Mouse (Mus musculus) heart, embryonic 16.5 days (tissue): ENCODE measurements at regions not wholly inside any gene's neighbourhood (a gene's known extent, or its start where the extent isn't known, plus 50 kb on each side); places are given as distances from the start of the nearest gene placed in this dataset.

Experiments used
- ATAC-seq: fragments of 200-750 bp; cut with Nextera tagmentation; replicated peaks from 2 replicates; pipeline ENCODE4 v1.8.0; 2017; ENCODE audit warnings: moderate number of reproducible peaks; ENCODE audit not compliant: insufficient read depth, low FRiP score; ENCODE audit errors: extremely low read depth
- H3K27ac ChIP-seq: fragments of 300-500 bp; sonication (generic); 2 replicates; pipeline ENCODE4 v1.5.1; 2014; ENCODE audit warnings: mild to moderate bottlenecking, low read length, control low read depth, moderate library complexity
- H3K27me3 ChIP-seq: fragments of 300-500 bp; sonication (generic); 2 replicates; pipeline ENCODE4 v1.6.1; 2014; ENCODE audit warnings: low read length, mixed read lengths; ENCODE audit not compliant: control insufficient read depth, insufficient read depth
- H3K36me3 ChIP-seq: fragments of 300-500 bp; sonication (generic); 2 replicates; pipeline ENCODE4 v1.6.1; 2014; ENCODE audit not compliant: control insufficient read depth, insufficient read depth
- H3K4me1 ChIP-seq: fragments of 300-500 bp; sonication (generic); 2 replicates; pipeline ENCODE4 v1.6.1; 2014; ENCODE audit warnings: low read length, mixed read lengths; ENCODE audit not compliant: control insufficient read depth, insufficient read depth
- H3K4me2 ChIP-seq: fragments of 300-500 bp; sonication (generic); 2 replicates; pipeline ENCODE4 v1.6.1; 2014; ENCODE audit warnings: low read depth, mild to moderate bottlenecking, control low read depth, low read length
- H3K4me3 ChIP-seq: fragments of 300-500 bp; sonication (generic); 2 replicates; pipeline ENCODE4 v1.5.1; 2014; ENCODE audit warnings: mild to moderate bottlenecking, control low read depth, low read length
- H3K9ac ChIP-seq: fragments of 300-500 bp; sonication (generic); 2 replicates; pipeline ENCODE4 v1.6.1; 2014; ENCODE audit warnings: low read length, control low read depth
- H3K9me3 ChIP-seq: fragments of 300-500 bp; sonication (generic); replicated peaks from 2 replicates; pipeline ENCODE4 v1.6.1; 2016; ENCODE audit warnings: low read length; ENCODE audit not compliant: control insufficient read depth
- WGBS: fragments of 180-500 bp; shearing (Covaris S2); extraction: QIAGEN DNeasy Blood & Tissue Kit; methylation state at CpG from one replicate; pipeline ENCODE4 v1.1.7; 2014; 5-methylcytosine and 5-hydroxymethylcytosine counted together

GRCm38 (mm10) chr8:109106971-109107370 lies 386.9 kb upstream of the Pmfbp1 start:
- 63% methylated on average over 9 of the region's 9 CpGs for WGBS

GRCm38 (mm10) chr8:109107762-109108161 lies 386.1 kb upstream of the Pmfbp1 start:
- Histone ChIP-seq H3K27ac (no peak overlapping the region), H3K27me3 (no peaks in the 10 kb centered on the region), H3K4me2 (no peak overlapping the region), H3K36me3 (no peaks in the 10 kb centered on the region), H3K9ac (no peak overlapping the region), H3K4me1 (peaks cover 19% of the 10 kb centered on the region), H3K4me3 (no peak overlapping the region), H3K9me3 (no peaks in the 10 kb centered on the region)
- 51% methylated on average over 12 of the region's 12 CpGs for WGBS
- no peak for ATAC-seq

More at GRCm38 (mm10) chr8:109106971-109107370, 386.9 kb upstream of the Pmfbp1 start:
- no peaks in the 10 kb centered on the region for H3K27me3 ChIP-seq
- no peaks in the 10 kb centered on the region for H3K9me3 ChIP-seq
- H3K4me1 ChIP-seq: peaks cover 19% of the 10 kb centered on the region
- H3K27ac ChIP-seq: no peak overlapping the region
- H3K4me3 ChIP-seq: no peak overlapping the region
- no peak overlapping the region for H3K9ac ChIP-seq
- no peak for ATAC-seq
- H3K36me3 ChIP-seq: no peaks in the 10 kb centered on the region
- no peak overlapping the region for H3K4me2 ChIP-seq

GRCm38 (mm10) chr8:109109390-109109789 lies 384.4 kb upstream of the Pmfbp1 start:
- no peaks in the 10 kb centered on the region for H3K9me3 ChIP-seq
- peaks cover 19% of the 10 kb centered on the region for H3K4me1 ChIP-seq
- no peak for ATAC-seq
- H3K9ac ChIP-seq: no peak overlapping the region
- H3K27ac ChIP-seq: no peak overlapping the region
- no peak overlapping the region for H3K4me2 ChIP-seq
- no peak overlapping the region for H3K4me3 ChIP-seq
- no peaks in the 10 kb centered on the region for H3K36me3 ChIP-seq
- 81% methylated on average over 4 of the region's 4 CpGs for WGBS
- no peaks in the 10 kb centered on the region for H3K27me3 ChIP-seq

- Histone ChIP-seq H3K9me3 (no peaks in the 10 kb centered on the region), H3K4me1 (no peaks in the 10 kb centered on the region), H3K27me3 (no peaks in the 10 kb centered on the region), H3K4me2 (no peak overlapping the region), H3K4me3 (no peak overlapping the region), H3K27ac (no peak overlapping the region), H3K9ac (no peak overlapping the region), H3K36me3 (no peaks in the 10 kb centered on the region)
- no peak for ATAC-seq
- 58% methylated on average over 6 of the region's 6 CpGs for WGBS
Observed at GRCm38 (mm10) chr8:109121776-109122175, 372.1 kb upstream of the Pmfbp1 start.

GRCm38 (mm10) chr8:109142495-109143158 lies 351.2 kb upstream of the Pmfbp1 start:
- no peak overlapping the region for H3K4me3 ChIP-seq
- no peak overlapping the region for H3K4me2 ChIP-seq
- no peaks in the 10 kb centered on the region for H3K4me1 ChIP-seq
- H3K36me3 ChIP-seq: no peaks in the 10 kb centered on the region
- H3K9ac ChIP-seq: no peak overlapping the region
- H3K27ac ChIP-seq: no peak overlapping the region
- ATAC-seq: no peak
- H3K27me3 ChIP-seq: no peaks in the 10 kb centered on the region
- WGBS: 75% methylated on average over 8 of the region's 8 CpGs
- no peaks in the 10 kb centered on the region for H3K9me3 ChIP-seq

GRCm38 (mm10) chr8:109151711-109152110 lies 342.1 kb upstream of the Pmfbp1 start:
- Histone ChIP-seq H3K9ac (no peak overlapping the region), H3K4me1 (no peaks in the 10 kb centered on the region), H3K27ac (no peak overlapping the region), H3K4me2 (no peak overlapping the region), H3K9me3 (peaks cover 10% of the 10 kb centered on the region), H3K4me3 (no peak overlapping the region), H3K36me3 (no peaks in the 10 kb centered on the region; the same call in 1 of the 2 replicates), H3K27me3 (no peaks in the 10 kb centered on the region)
- ATAC-seq: no peak
- 50% methylated on average over 4 of the region's 4 CpGs for WGBS

- Histone ChIP-seq H3K4me2 (no peak overlapping the region), H3K4me1 (no peaks in the 10 kb centered on the region), H3K27me3 (no peaks in the 10 kb centered on the region), H3K4me3 (no peak overlapping the region), H3K9ac (no peak overlapping the region), H3K36me3 (no peaks in the 10 kb centered on the region; the same call in 1 of the 2 replicates), H3K9me3 (peaks cover 10% of the 10 kb centered on the region), H3K27ac (peak overlapping the region; percentile 18; the same call in 1 of the 2 replicates)
- 57% methylated on average over 11 of the region's 11 CpGs for WGBS
- no peak for ATAC-seq
Observed at GRCm38 (mm10) chr8:109155489-109155888, 338.3 kb upstream of the Pmfbp1 start.

- no peak overlapping the region for H3K4me3 ChIP-seq
- no peak overlapping the region for H3K27ac ChIP-seq
- no peaks in the 10 kb centered on the region for H3K4me1 ChIP-seq
- peaks cover 7% of the 10 kb centered on the region for H3K9me3 ChIP-seq
- ATAC-seq: no peak
- H3K4me2 ChIP-seq: no peak overlapping the region
- no peaks in the 10 kb centered on the region; the same call in 1 of the 2 replicates for H3K36me3 ChIP-seq
- WGBS: 69% methylated on average over 8 of the region's 8 CpGs
- H3K9ac ChIP-seq: no peak overlapping the region
- no peaks in the 10 kb centered on the region for H3K27me3 ChIP-seq
Observed at GRCm38 (mm10) chr8:109156016-109156415, 337.8 kb upstream of the Pmfbp1 start.

- 78% methylated on average over 4 of the region's 4 CpGs for WGBS
- no peak overlapping the region for H3K4me2 ChIP-seq
- H3K36me3 ChIP-seq: no peaks in the 10 kb centered on the region
- no peak overlapping the region for H3K27ac ChIP-seq
- H3K4me3 ChIP-seq: no peak overlapping the region
- H3K9ac ChIP-seq: no peak overlapping the region
- no peak for ATAC-seq
- H3K9me3 ChIP-seq: peaks cover 5% of the 10 kb centered on the region; the same call in 1 of the 2 replicates
- no peaks in the 10 kb centered on the region for H3K27me3 ChIP-seq
- no peaks in the 10 kb centered on the region for H3K4me1 ChIP-seq
Observed at GRCm38 (mm10) chr8:109172701-109173100, 321.1 kb upstream of the Pmfbp1 start.
